Mouse (Mus musculus): ENCODE results near the gene Pank4.
A peak's percentile ranks its signal among the peaks of the same experiment; 100 is the strongest.

Gene Pank4

DNA sequence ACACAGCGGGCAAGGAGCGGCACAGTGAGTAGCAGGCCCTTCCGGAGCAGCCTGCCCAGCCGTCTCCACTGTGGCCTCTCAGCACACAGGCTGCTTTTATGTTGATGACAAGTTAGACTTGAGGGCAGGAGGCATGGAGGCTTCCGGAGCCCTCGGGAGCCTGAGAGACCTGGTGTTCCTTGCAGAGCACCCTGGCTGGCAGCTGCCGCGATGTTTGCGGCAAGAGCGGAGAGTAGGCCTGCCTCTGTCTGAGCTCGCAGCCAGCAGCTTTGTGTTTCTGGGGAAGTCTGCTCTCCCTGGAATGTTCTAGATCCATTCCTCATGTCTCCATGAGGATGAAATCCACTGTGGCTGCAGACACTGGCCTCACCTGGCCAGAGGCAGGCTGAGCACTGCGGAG lies 8.6 kb downstream of the Pank4 start:
- no peak for DNase-seq

DNA sequence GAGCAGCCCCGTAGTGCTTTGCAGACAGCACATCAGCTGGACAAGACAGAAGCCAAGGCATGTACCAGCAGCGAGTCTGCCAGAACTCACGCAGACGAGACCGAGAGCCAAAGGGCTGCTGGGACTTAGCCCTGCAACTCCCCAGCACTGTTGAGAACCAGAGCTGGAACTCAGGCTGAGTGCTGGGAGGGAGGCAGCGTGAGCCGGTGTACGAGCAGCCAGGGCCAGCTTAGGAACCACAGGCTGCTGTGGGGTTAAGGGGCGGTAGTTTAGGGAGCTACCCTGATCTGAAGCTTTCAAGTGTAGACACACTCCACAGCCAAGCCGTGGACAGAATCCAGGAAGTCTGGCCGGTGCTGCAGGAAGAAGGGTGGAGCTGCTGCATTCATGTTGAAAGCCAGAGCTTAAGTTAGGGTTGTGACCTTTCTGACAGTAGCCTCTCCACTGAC lies 10.3 kb downstream of the Pank4 start:
- DNase-seq = peak; percentile 23

DNA sequence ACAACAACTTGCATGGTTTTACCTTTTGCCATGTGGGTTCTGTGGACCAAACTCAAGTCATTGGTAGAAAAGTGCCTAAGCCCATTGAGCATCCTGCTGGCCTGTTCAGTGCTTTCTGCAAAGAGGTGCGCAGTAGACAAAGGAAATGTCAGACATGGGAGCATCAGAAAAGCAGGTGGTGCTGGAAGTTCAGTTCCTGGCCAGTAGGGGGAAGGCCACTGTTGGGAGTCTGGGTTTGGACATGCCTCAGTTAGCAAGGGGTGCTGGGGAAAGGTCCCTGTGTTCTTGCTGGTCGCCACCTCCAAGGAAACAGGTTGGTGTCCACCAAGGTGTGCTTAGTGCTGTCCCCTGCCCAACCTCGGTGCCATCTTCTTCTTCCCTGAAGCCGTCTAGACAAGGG lies 16.2 kb downstream of the Pank4 start:
- DNase-seq = no peak

DNA sequence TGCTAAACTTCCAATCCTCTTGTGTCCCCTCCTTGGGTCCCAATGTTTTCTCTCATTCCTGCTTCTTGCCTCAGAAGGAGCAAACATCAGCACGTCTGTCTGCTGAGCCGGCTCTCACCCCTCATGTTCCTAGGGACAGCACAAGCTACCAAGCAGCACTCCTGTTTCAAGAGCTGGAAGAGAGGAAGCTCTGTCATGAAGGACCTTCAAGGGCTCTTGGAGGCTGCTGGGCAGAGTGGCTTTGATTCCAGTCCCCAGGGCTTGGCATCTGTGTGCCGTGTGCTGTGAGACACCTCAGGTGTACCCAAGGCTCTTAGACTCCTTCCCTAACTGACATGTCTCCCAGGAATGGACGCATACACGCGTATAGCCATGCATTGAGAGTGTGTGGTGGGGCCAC lies 17.2 kb downstream of the Pank4 start:
- DNase-seq = peak; percentile 53

DNA sequence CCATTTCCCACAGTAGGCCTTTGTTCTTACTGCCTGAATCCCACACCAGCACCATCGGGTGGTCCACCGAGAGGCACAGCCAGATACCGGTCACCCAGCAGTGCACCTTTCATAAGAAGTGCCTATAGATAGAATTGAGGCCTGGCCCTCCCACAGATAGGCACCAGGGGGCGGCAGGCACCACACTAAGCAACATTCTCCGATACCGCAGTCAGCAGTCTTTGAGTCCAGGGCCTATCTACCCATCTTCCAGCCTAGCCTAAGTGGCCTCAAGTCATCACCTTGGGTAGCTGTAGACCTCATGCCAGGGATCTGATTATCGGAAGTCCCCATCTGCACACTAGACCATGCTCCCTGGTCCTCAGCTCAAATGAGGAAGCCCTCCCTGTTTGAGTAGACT lies 17.6 kb downstream of the Pank4 start:
- peak; percentile 66 for DNase-seq

DNA sequence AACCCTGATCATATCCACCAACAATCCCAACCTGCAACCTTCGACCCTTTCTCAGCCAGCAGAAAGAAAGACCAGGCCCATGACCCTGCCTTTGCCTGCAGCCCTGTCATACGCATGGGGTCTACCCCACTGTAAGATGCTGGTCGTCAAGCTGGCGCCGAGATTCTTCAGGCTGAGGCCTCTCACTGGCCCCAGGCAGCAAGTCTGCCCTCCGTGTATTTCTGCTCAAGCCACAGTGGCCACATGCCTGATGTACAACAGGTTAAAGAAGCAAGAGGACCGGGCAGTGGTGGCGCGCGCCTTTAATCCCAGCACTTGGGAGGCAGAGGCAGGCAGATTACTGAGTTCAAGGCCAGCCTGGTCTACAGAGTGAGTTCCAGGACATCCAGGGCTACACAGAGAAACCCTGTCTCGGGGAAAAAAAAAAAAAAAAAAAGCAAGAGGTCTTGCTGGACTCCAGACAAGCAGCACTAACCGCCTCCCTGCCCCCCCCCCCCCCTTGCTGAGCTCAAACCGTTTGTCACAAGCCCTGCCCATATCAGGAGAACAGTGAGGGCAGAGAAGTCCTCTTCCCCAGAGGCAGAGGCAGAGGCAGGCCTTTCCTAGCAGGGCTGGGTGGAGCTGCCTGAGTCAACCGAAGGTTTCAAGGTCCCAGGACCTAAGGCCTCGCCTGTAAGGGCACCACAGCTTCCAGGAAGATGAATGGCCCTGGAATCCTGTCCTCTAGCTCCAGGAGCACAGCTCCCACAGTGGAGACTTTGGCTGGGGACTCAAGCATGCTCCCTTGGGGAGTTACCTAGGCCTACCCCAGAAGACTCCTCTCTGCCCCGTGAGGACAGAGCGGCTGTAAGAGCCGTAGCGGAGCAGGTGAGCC lies 18.6 kb downstream of the Pank4 start:
- DNase-seq = no peak

DNA sequence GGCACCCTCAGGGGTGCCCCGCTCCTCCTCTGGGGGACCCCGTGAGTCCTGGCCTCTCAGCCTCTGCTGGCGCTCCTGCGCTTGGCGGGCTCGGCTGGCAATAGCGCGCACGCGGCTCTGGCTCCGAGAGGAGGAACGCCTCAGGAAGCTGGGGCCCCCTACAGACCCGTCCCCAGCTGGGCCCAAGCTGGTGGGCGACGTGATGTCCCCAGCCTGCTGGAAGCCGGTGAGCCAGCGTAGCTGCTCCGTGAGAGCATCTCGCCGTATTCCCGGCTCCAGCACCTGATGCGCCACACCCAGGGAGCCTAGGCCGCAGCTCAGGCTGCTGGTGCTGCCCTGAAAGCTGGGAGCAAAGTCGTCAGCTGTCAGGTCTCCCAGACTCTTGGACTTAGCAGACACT lies 19.8 kb downstream of the Pank4 start:
- DNase-seq = no peak

DNA sequence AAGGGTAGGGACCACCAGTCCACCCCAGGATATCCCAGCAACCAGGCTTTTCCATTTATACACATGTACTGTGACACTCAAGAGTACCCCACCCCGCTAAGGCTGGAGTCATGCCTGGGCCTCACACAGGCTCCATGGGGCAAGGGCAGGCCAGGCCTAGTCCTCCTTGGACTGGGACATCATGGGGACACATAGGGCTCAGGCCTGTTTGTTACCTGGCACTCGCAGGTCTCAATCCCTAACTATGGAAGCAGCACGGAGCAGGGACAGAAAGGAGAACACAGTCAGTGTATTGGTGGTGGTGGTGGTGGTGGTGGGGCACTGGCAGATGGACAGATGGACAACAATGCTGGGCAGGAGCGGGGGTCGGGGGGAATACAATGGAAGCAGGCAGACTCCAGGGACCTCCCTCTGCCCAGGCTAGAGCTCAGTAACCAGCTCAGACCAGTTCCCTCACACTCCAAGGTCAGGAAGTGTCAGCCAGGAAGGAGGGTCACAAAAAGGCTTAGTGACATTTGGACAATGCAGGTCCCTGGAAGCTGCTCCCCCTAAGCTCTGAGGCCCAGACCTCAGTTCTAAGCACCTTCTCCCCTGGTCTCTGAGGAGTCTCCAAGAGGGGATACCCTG lies 21.3 kb downstream of the Pank4 start:
- no peak for DNase-seq

DNA sequence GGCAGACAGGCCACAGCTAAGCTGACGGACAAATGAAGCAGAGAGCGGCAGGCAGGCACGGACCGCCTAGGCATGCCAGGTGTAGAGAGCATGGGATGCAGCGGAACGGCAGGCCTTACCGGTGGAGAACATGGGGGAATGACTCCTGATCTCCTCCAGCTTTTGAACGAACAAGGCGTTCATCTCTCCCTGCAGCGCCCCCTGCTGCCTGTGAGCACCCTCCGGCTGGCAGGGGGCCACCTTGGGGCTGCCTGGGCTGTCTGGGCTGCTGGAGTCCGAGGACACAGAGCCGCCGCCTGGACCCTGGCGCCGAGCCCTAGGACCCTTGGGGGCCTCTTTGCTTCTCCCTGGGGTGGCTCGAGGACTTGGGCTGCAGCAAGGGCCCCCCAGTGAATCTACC lies 22.2 kb downstream of the Pank4 start:
- peak; percentile 85 for DNase-seq

DNA sequence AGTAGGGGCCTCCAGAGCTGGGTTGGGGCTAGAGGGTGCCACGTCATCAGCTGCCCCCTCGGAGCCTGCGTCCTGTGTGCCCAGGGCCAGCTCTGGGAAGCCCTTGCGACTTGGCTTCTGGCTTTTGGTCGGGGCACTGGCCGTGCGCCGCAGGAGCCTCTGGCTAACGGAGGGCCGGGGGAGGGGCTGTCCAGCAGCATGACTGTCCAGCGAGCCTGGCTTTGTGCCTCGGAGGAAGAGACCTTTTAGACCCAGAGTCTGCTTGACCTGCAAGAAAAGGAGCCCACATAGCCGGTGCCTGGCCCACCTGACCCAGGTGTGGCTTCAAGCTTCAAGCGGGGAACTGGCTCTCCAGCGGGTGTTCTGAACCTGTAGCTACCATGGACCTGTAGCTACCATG lies 22.8 kb downstream of the Pank4 start:
- DNase-seq = no peak

DNA sequence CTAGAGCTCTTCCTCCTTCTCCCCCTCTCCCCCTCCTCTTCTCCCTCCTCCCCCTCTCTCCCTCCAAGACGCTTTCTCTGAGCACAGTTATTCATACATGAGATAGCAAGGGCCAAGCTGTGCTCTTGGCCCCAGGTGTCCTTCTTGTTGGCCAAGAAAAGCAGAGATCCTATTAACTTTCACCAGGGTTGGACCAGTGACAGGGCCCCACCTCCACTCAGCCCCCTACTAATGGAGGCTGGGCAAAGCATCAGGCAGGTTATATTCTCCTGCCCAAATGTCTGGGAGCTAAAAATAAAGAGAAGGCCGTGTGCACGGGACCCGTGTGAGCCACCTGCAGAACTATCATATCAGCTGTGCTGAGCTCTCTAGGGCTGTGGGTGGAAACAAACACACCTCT lies 31.0 kb downstream of the Pank4 start:
- DNase-seq = no peak

DNA sequence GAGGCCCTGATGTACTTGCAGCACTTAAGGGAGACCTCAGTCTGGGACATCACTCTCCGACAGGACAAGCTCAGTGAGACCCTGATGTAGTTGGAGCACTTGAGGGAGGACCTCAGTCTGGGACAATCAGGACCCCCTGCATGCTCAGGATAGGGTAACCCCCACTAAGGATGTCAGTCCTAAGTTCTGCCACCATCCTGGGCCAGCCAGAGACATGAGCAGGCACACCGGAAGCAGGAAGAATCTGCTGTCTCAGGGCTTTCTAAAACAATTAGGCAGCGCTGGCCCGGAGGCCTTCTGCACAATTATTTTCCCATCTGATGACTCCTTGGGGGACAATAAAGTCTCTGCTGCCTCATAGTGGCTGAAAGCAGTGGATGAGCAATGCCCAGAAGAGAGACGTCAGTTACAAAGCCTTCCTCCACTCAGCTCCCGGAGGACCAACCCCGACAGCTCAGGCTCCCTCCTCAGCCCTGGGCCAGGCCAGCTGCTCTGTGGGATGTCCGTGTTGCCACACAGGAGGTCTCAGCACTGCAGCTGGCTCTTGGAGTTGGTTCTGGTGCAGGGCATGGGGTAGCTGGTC lies 32.7 kb downstream of the Pank4 start:
- peak; percentile 50 for DNase-seq

DNA sequence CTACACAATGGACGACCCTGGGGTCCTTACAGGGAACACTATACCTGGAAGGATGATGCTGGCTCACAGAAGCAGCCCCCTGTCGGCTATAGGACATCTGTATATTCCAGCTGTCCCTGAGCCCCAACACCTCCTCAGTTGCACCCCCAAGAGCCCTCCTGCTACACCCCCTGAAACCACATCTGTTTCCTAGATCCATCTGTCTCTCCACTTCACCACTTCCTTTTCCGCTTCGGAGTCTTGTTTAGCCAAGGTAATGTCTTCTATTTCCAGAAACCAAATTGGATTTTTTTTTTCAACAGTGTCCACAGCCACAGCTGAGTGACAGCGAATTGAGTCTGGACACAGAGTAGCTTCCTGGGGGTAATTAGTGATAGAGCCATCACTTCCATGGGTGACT lies 35.5 kb downstream of the Pank4 start:
- no peak for DNase-seq

DNA sequence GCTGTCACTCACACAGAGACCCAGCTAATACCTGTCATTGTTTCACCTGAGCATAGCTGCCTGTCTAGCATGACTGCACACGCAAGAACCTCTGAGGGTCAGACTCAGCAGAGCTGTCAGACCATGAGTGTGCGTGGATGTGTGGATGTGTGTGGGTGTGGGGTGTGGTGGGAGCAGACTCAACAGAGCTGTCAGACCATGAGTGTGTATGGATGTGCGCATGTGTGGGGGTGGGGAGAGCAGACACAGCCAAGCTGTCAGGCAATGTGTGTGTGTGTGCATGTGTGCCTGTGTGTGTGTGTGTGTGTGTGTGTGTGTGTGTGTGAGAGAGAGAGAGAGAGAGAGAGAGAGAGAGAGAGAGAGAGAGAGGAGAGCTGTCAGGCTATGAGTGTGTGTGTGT lies 41.4 kb downstream of the Pank4 start:
- no peak for DNase-seq

DNA sequence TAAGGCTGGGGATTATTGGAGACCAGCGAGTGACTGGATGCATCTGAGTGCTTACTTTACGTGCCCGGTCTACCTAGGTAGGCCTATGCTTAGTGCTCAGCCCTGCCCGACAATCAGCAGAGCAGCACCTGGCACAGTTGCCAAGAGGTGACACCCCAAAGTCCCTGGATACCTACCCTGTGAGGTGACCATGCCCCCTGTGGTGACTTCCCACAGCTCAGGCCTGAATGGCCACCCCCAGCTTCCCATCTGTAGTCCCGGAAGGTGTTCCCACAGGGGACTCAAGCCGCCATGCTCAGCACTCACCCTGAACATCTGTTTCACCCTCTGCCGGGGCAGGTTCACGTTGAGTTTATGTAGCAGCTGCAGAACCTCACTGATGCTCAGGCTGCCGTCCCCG lies 42.4 kb downstream of the Pank4 start:
- no peak for DNase-seq

DNA sequence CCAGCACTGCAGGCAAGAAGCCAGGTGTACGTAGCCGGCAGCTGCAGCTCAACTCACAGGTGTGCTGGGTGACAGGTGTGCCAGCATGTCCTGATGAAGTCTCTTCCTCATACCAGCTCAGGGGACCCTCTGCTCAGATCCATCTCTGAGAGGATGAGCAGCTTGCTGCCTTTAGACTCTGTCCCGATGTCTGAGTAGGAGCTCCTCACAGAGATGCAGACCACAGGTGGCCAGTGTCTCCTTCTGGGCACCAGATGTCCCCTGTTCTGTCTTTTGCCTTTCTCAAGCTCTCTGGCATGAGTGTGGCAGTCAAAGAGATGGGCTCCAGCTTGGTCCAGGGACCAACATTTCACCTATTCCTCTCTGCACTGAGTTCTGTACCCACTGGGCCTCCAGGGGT lies 43.7 kb downstream of the Pank4 start:
- DNase-seq = no peak

DNA sequence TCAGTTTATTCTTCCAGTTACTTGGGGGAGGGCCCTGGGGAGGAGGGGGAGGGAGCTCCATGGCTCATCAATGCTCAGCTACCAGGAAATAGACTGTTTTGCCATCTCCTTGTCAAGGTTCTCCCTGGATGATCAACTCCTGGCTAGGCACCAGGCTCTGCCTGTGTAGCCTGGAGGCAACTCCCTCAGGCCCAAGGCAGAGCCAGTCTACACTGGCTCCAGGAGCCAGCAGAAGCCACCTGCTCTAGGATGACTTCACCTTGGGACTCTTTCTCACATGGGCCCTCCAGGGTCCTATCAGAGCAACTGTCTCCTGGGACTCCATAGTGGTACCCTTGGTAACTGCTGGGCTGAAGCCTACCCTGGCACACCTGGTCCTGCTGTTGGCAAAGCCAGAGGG lies 44.2 kb downstream of the Pank4 start:
- no peak for DNase-seq

DNA sequence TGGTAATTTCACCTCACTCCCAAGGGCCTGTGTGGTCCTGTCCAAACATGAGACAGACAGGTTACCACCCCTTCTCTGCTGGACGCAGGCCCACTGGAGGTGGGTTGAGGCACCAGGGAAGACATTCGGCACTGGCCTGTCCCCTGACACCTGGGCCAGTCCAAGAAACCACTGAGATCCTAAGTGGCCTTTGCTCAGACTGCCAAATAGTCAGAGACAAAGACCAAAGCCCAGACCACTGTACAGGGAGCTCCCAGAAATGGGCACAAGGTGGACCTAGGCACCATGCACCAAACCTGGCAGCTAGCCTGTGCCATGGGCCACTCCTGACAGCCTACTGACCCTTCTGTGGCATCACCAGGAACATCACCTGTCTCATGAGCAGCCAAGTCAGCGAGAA lies 45.3 kb downstream of the Pank4 start:
- DNase-seq = no peak

DNA sequence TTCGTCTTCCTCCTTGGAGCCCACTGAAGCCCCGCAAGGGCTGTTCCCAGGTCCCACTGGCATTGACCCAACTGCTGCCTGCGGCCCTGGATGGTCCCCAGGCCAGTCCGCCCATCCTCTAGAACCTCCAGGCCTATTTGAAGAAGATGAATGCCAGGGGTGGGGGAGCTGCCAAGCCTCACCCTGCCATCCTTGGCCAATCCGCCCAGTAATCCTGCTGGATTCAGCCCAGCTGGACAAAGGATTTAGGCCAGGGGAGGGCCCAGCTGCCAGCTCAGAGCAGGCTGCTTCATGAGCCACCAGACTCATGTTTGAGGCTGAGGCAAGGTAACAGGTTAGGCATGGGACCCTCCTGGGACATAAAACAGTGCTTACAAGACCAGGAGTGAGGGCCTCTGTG lies 46.9 kb downstream of the Pank4 start:
- DNase-seq = no peak

DNA sequence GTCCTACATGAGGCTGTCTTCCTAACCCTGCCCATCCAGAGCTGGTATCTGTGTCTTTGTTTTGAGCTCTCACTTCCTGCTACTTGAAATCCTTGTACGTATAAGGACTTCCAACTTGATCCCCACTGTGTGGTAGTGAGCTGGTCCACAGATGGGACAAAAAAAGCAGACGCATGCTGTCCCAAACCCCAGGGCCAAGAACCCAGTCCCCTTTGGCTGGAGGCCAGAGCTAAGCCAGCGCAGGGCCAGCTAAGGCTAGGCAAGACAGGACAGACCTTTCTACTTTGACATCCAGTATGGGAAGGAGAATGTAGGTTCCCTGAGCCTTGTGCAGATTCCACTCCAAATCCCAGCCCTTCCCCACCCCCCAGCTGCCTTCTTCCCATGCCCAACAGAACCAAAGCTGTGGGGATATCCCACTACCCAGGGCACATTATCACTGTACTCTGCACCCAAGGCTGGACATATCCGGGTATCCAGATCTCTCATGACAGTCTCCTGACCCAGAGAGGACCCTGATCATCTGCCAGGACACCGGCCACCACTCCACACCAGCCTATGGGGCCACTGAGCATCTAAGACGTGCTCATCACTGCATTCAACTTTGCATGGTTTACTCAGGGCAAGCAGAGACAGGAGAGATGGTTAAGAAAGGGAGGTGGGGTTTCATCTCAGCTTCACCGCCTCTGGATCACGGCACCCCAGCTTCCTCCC lies 47.5 kb downstream of the Pank4 start:
- DNase-seq = no peak

DNA sequence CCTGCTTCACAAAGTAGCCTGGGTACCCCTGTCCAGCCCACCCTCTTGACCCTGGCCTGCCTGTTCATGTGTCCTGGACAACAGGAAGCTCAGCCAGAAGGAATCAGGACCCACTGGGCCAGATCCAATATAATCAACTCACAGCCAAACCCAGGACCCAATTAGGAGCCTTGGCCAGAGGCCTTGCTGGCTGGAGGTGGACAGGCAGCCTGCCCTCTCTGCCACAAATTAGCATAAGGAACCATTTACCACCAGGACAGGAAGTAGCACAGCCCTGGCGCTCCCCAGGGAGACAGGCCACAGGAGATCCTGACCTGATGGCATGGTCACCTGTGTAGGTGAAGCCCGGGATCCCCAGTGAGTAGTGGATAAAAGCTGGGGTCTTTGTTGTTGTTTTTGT lies 48.2 kb downstream of the Pank4 start:
- DNase-seq = no peak

DNA sequence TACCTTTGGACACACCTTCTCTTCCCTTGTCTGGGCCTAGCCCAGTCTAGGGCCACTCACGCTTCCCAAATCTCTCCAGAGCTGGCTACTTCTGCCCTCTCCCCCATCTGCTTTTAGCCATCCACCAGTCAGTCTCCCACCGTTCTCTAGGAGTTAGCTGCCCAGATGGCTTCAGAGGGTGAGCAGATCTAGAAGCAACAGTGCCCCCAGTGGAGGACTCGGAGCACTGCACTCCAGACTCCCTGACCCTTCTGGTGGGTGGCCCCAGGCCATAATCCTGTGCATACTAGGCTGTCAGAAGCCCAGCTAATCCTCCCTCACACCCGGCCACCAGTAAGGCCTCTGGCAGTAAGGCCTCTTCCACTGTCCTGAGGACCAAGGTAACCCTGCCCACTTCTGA lies 48.9 kb downstream of the Pank4 start:
- DNase-seq = peak; percentile 78

DNA sequence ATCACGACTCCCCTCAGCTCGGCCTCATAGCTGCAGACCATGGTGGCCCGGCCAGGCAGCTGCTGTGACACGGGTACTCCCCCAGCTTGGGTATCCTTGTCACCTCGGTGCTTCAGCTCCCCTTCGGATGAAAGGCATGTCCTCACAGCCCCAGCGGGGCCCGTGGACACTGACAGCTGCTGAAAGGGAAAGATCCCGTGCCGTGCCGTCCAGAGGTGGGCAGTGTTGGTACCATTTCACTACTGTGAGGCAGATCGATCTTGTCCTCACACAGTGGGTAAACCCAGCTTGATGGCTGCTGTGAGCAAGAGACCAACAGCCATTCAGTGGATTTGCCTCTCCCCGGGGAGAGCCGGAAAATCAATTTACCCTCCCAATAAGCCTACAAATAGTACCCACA lies 50.3 kb downstream of the Pank4 start:
- no peak for DNase-seq

DNA sequence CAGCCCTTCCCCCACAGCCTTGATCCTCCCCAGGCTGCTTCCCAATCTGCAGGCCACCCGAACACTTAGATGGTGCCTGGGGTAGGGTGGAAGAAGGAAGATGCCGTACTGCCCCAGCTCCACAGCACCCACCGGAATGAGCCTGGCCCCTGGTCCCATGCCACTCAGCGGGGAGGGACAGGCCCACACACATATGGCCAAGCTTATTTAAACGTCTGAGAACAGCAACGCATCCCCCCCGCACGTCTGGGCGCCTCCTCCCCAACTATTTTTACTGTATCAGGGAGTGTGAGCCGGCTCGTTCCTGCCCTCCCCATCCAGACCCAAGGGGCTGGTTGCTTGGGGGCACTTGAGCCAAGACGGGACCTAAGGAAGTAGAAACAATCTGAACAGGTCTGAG lies 50.9 kb downstream of the Pank4 start:
- no peak for DNase-seq
